Mouse (Mus musculus) CH12.LX (cell line): ENCODE measurements around the gene Chd1. TPM values are rescaled to one million over a fixed set of nuclear protein-coding genes. Genes with fewer than 3 reads are reported as not detected.

Source experiments
- DNase-seq: peaks from one replicate; pipeline ENCODE4 v3.0.0-alpha.2; 2013; ENCODE audit errors: extremely low read depth
- H3K27ac ChIP-seq: 2 replicates; pipeline ENCODE4 v1.5.1; 2012; ENCODE audit warnings: low read depth, mild to moderate bottlenecking, control low read depth, moderate library complexity; ENCODE audit not compliant: insufficient read depth
- H3K27me3 ChIP-seq: replicated peaks from 2 replicates; pipeline ENCODE3; 2012; ENCODE audit warnings: inconsistent platforms
- H3K36me3 ChIP-seq, 2 experiments: replicated peaks in 1 of 2; 2 replicates each; pipeline versions ENCODE3 to v1.6.1; 2012; ENCODE audit warnings: inconsistent platforms in 1 of 2, low read length in 1 of 2, mild to moderate bottlenecking in 1 of 2, mixed read lengths in 1 of 2, moderate library complexity in 1 of 2; ENCODE audit not compliant: control insufficient read depth in 1 of 2, insufficient read depth in 1 of 2
- H3K4me1 ChIP-seq, 2 experiments: 2 replicates each; pipeline ENCODE4 v1.6.1; 2012; ENCODE audit warnings: inconsistent platforms in 1 of 2, moderate library complexity in 1 of 2; ENCODE audit not compliant: insufficient read depth in 2 of 2, control insufficient read depth in 1 of 2
- H3K4me2 ChIP-seq: 2 replicates; pipeline ENCODE4 v1.6.1; 2012; ENCODE audit warnings: low read depth, mild to moderate bottlenecking, control low read depth; ENCODE audit not compliant: poor library complexity, insufficient read depth, severe bottlenecking
- H3K4me3 ChIP-seq, 3 experiments: fragments of 150-350 bp in 1 of 3; sonication (generic) in 1 of 3; replicated peaks in 1 of 3; 2 replicates each; pipeline versions ENCODE3 to v1.5.1; 2011 to 2012; ENCODE audit warnings: low read depth in 2 of 3, low read length in 2 of 3, mild to moderate bottlenecking in 2 of 3, moderate library complexity in 2 of 3, control low read depth in 1 of 3, improper control_type of control experiment in 1 of 3, inconsistent platforms in 1 of 3, mixed read lengths in 1 of 3; ENCODE audit not compliant: poor library complexity in 1 of 3
- H3K79me2 ChIP-seq: replicated peaks from 2 replicates; pipeline ENCODE4 v1.6.1; 2012; ENCODE audit warnings: mild to moderate bottlenecking, moderate library complexity; ENCODE audit not compliant: control insufficient read depth, poor library complexity, insufficient read depth, severe bottlenecking; ENCODE audit errors: extremely low read depth
- H3K9ac ChIP-seq: 2 replicates; pipeline ENCODE4 v1.6.1; 2012; ENCODE audit warnings: low read depth, mild to moderate bottlenecking, control low read depth, moderate library complexity; ENCODE audit not compliant: insufficient read depth
- H3K9me3 ChIP-seq: replicated peaks from 2 replicates; pipeline ENCODE3; 2012; ENCODE audit warnings: low read length, inconsistent platforms, mixed read lengths
- BHLHE40 ChIP-seq: IDR thresholded peaks from 2 replicates; pipeline ENCODE4 v1.6.1; 2011; ENCODE audit warnings: mild to moderate bottlenecking, low read depth, low read length, improper control_type of control experiment
- CHD1 ChIP-seq: IDR thresholded peaks from 2 replicates; pipeline ENCODE4 v1.6.1; 2012; ENCODE audit warnings: low read depth, low read length, improper control_type of control experiment, inconsistent platforms
- CTCF ChIP-seq, 2 experiments: IDR thresholded peaks in 1 of 2; conservative IDR thresholded peaks in 1 of 2; 2 replicates each; pipeline ENCODE4 v1.5.1; 2011 to 2012; ENCODE audit warnings: low read depth in 2 of 2, low read length in 2 of 2, improper control_type of control experiment in 1 of 2, inconsistent platforms in 1 of 2, mild to moderate bottlenecking in 1 of 2, moderate library complexity in 1 of 2
- E2F4 ChIP-seq: IDR thresholded peaks from 2 replicates; pipeline ENCODE4 v1.6.1; 2011; ENCODE audit warnings: low read depth, low read length, improper control_type of control experiment; ENCODE audit not compliant: insufficient replicate concordance
- ELF1 ChIP-seq: IDR thresholded peaks from 2 replicates; pipeline ENCODE4 v1.6.1; 2014; ENCODE audit warnings: low read depth, mild to moderate bottlenecking, inconsistent platforms, low read length, improper control_type of control experiment
- MAFK ChIP-seq: IDR thresholded peaks from 2 replicates; pipeline ENCODE4 v1.6.1; 2011; ENCODE audit warnings: low read length, improper control_type of control experiment; ENCODE audit not compliant: insufficient replicate concordance
- MAX ChIP-seq: IDR thresholded peaks from 2 replicates; pipeline ENCODE4 v1.6.1; 2011; ENCODE audit warnings: low read length, improper control_type of control experiment
- NELFE ChIP-seq: IDR thresholded peaks from 2 replicates; pipeline ENCODE4 v1.6.1; 2011; ENCODE audit warnings: low read depth, low read length, improper control_type of control experiment
- RCOR1 ChIP-seq: conservative IDR thresholded peaks from 2 replicates; pipeline ENCODE4 v1.6.1; 2012; ENCODE audit warnings: low read depth, mild to moderate bottlenecking, inconsistent platforms, low read length, improper control_type of control experiment
- SIN3A ChIP-seq: IDR thresholded peaks from 2 replicates; pipeline ENCODE4 v1.6.1; 2012; ENCODE audit warnings: low read length, improper control_type of control experiment, inconsistent platforms
- SMC3 ChIP-seq: IDR thresholded peaks from 2 replicates; pipeline ENCODE4 v1.6.1; 2011; ENCODE audit warnings: low read depth, low read length, improper control_type of control experiment
- TCF12 ChIP-seq: IDR thresholded peaks from 2 replicates; pipeline ENCODE4 v1.6.1; 2014; ENCODE audit warnings: low read depth, mild to moderate bottlenecking, inconsistent platforms, low read length, improper control_type of control experiment
- USF2 ChIP-seq: conservative IDR thresholded peaks from 2 replicates; pipeline ENCODE4 v1.6.1; 2011; ENCODE audit warnings: low read depth, low read length, improper control_type of control experiment
- ZC3H11A ChIP-seq: IDR thresholded peaks from 2 replicates; pipeline ENCODE4 v1.6.1; 2012; ENCODE audit warnings: low read depth, mild to moderate bottlenecking, inconsistent platforms, low read length, improper control_type of control experiment
- ZNF384 ChIP-seq: IDR thresholded peaks from 2 replicates; pipeline ENCODE4 v1.6.1; 2012; ENCODE audit warnings: low read depth, low read length, improper control_type of control experiment, inconsistent platforms
- dilution Hi-C: fragments of 300-500 bp; cut with MboI; formaldehyde crosslinking; loops from 2 replicates; pipeline ENCODE4 v1.14.3; 2020; ENCODE audit warnings: low sequenced_read_pairs; ENCODE audit not compliant: extremely low pct_unique_long_range_greater_than_20kb, extremely low pct_ligation_motif_present
- in situ Hi-C: fragments of 300-500 bp; cut with MboI; formaldehyde crosslinking; loops from 3 replicates; pipeline ENCODE4 v1.14.3; 2019; ENCODE audit warnings: low sequenced_read_pairs, low pct_ligation_motif_present, low pct_unique_long_range_greater_than_20kb, mixed read lengths
- polyA plus RNA-seq: library from polyadenylated mRNA; unstranded; fragments of >175 nt; gene quantifications from 2 replicates; pipeline ENCODE4 v1.2.1, GENCODE M21; 2012; ENCODE audit warnings: low read depth; ENCODE audit not compliant: insufficient read length
- total RNA-seq, 2 experiments: library from RNA; depleted of rRNA; stranded (reverse); fragments of 300-350 nt in 1 of 2; fragments of >200 nt in 1 of 2; gene quantifications; 2 replicates each; pipeline ENCODE4 v1.2.3; 2012 to 2014

The Chd1 gene
- total and polyA plus RNA-seq, 3 experiments, result 29.6 to 45.0 (median 32.0) TPM

DNA sequence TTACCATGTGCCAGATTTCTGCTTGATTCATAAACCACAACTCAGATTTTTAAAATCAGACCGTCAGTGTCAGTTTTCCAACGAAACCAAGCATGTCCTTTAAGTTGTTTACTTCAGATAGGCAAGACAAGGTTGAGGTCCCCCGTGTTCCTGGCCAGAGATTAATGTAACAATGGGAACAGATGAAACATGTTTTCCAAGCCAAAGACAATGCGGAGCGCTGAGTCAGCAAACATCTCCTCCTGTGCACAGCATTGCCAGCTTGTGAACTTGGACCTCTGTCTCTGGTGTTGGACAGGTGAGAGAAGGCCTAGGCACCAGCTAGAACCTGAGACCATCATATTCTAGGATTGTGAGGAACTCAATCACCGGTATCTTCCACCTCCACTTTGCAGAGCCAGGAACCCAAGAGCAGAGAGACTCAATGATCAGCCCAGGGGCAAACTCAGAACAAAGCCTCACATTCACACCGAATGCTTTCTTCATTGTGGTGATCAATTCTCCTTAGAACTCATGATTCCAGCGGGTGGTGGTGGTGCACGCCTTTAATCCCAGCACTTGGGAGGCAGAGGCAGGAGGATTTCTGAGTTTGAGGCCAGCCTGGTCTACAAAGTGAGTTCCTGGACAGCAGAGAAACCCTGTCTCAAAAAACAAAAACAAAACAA is 24.7 kb upstream of the Chd1 start:
- dilution Hi-C loops, result no loop called here
- no peak for DNase-seq

DNA sequence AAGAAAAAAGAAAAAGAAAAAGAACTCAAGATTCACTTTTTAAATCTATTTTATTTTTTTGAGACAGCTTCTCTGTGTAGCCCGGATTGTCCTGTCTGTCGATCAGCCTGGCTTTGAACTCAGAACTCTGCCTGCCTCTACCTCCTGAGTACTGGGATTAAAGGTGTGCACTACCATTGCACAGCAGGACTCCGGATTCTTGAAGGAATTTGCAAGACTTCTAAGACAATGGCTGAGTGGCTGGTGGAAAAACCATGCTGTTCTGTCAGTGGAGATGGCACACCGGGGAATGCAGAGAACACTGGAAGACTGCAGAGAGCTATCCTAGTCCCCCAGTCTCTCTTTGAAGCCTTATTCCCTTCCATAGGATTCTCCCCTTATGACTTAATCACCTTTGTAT is 24.1 kb upstream of the Chd1 start:
- Histone ChIP-seq H3K9ac (no peak overlapping the region), H3K4me1 (peaks cover 0 to 2% of the 10 kb centered on the region in 2 experiments; a peak in 1 of 4 replicates), H3K79me2 (no peaks in the 10 kb centered on the region), H3K9me3 (no peaks in the 10 kb centered on the region), H3K27ac (no peak overlapping the region), H3K4me3 (no peak overlapping the region), H3K36me3 (no peaks in the 10 kb centered on the region), H3K4me2 (no peak overlapping the region), H3K27me3 (no peaks in the 10 kb centered on the region)
- TF ChIP-seq ZNF384 (no peak), NELFE (no peak), TCF12 (no peak), E2F4 (no peak), ELF1 (no peak), CTCF (conservative IDR thresholded peaks at IDR 0.05 in 1 of 2, IDR thresholded peaks at IDR 0.05 in 1 of 2; ENCODE audit: low read depth in 2 of 2, low read length in 2 of 2) (no peak), SIN3A (no peak), MAX (no peak), BHLHE40 (no peak), SMC3 (no peak), CHD1 (no peak), ZC3H11A (no peak)
- dilution Hi-C loops (no loop called here), in situ Hi-C loops (no loop called here)
- DNase-seq, result no peak

More for the DNA sequence above, 24.7 kb upstream of the Chd1 start:
- H3K27ac ChIP-seq, result no peak overlapping the region
- H3K4me1 ChIP-seq, result peaks cover 0 to 2% of the 10 kb centered on the region in 2 experiments; a peak in 1 of 4 replicates
- no peak for TF ChIP-seq RCOR1
- TF ChIP-seq USF2, result no peak
- peak; percentile 85 for TF ChIP-seq MAFK
- TF ChIP-seq ELF1, result no peak
- no peak overlapping the region for H3K4me2 ChIP-seq
- H3K4me3 ChIP-seq, result no peak overlapping the region
- no peaks in the 10 kb centered on the region for H3K36me3 ChIP-seq
- no peaks in the 10 kb centered on the region for H3K9me3 ChIP-seq
- no peak overlapping the region for H3K9ac ChIP-seq
- H3K27me3 ChIP-seq, result no peaks in the 10 kb centered on the region
- in situ Hi-C loops, result no loop called here
- H3K79me2 ChIP-seq, result no peaks in the 10 kb centered on the region
